Mouse (Mus musculus) Patski (cell line): ENCODE measurements around the gene Ces1e. TPM values are rescaled to one million over a fixed set of nuclear protein-coding genes. Genes with fewer than 3 reads are reported as not detected.

Experiments
- ATAC-seq: fragments of 100-300 bp; one replicate; pipeline ENCODE4 v1.8.0; 2021
- CTCF ChIA-PET: fragments of 350-600 bp; sonication (Branson Sonifier 250); formaldehyde crosslinking; loops from one replicate; lab custom pipeline; 2022; ENCODE audit warnings: inconsistent platforms; lab: Charles Lee
- POLR2A ChIA-PET: fragments of 350-600 bp; sonication (Branson Sonifier 250); formaldehyde crosslinking; loops from one replicate; lab custom pipeline; 2022; ENCODE audit warnings: antibody characterized with exemption, inconsistent platforms; lab: Charles Lee
- DNase-seq: peaks from one replicate; pipeline ENCODE4 v3.0.0-alpha.2; 2011; ENCODE audit warnings: low read depth, low spot score
- H3K27me3 ChIP-seq: fragments of 371-371 bp; one replicate; pipeline ENCODE4 v1.5.1; 2021
- CTCF ChIP-seq: fragments of 100-300 bp; IDR thresholded peaks from one replicate; pipeline ENCODE4 v1.5.1; 2021
- in situ Hi-C: fragments of 300-500 bp; cut with MboI; formaldehyde crosslinking; loops from 3 replicates; pipeline ENCODE4 v1.11.1; 2018; ENCODE audit warnings: low pct_unique_long_range_greater_than_20kb, mixed read lengths
- polyA plus RNA-seq: library from polyadenylated mRNA; unstranded; gene quantifications from one replicate; pipeline ENCODE4 v1.2.3, GENCODE M21; 2021

Gene Ces1e
- not detected for polyA plus RNA-seq

DNA sequence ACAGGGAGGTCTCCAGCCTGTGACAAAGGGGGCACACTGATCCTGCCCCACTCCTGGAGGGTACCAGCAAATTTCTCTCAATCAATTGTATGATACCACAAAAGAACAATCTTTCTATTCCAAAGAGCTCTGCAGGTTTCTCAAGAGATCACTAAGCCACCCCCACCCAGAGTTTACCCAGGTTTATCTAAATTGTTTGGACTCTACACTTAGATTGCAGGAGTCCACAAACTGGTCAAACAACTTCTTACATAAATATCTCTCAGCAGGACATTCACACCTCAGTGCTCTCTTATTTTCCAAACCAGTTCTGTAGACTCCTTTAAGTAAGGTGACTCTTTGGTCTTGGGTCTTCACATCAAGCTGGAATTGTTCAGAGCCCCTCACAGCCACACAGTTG is at the start of gene Ces1e:
TSS of gene Ces1e (minus strand) at position 174 of the 400 bp plus-strand sequence.
- in situ Hi-C loops = no loop called here
- DNase-seq (no peak), ATAC-seq (no peak)
- peaks cover 5% of the 10 kb centered on the region for H3K27me3 ChIP-seq
- CTCF ChIA-PET = no interaction called here
- POLR2A ChIA-PET = no interaction called here
- no peak for TF ChIP-seq CTCF

DNA sequence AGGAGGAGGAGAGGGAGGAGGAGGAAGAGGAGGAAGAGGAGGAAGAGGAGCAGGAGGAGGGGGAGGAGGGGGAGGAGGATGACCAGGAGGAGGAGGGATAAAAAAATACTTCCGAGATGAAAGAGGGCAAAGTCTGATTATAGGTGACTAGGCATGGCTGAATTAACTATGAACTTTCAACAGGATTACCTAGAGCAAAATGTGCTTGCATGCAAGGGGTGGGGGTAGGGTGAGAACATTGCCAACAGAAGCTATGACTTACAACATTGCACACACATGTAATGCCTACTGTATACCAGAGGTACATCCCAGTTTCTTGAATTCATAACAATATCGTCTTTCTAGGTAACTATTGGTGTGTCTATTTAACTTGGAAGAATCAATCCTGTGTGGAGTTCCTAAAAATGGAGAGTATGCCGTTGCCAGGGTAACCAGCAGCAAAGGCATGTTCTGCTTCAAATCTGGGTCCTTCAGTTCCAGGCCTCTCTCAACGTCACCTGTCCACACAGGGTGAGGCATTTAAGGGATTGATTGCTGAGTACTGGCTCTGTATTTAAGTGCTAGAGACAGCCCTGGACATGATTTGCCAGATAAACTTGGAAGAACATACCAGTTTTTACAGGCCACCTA is 48.9 kb upstream of the Ces1e start:
- H3K27me3 ChIP-seq = no peaks in the 10 kb centered on the region
- ATAC-seq (no peak), DNase-seq (no peak)
- ChIA-PET POLR2A (no interaction called here), CTCF (interaction anchor here (0.7 kb wide), 1 partner anchor 103 kb away, joined by 3 read pairs; no protein-coding TSS in a partner anchor)
- in situ Hi-C loops = no loop called here
- no peak for TF ChIP-seq CTCF

GRCm38 (mm10) chr8:93274609-93275008 is 45.2 kb upstream of the Ces1e start:
- ChIA-PET POLR2A (no interaction called here), CTCF (interaction anchor here (1.1 kb wide), 1 partner anchor 10 kb away, joined by 3 read pairs; no protein-coding TSS in a partner anchor)
- ATAC-seq (no peak), DNase-seq (no peak)
- in situ Hi-C loops = no loop called here
- TF ChIP-seq CTCF = no peak
- H3K27me3 ChIP-seq = no peaks in the 10 kb centered on the region

DNA sequence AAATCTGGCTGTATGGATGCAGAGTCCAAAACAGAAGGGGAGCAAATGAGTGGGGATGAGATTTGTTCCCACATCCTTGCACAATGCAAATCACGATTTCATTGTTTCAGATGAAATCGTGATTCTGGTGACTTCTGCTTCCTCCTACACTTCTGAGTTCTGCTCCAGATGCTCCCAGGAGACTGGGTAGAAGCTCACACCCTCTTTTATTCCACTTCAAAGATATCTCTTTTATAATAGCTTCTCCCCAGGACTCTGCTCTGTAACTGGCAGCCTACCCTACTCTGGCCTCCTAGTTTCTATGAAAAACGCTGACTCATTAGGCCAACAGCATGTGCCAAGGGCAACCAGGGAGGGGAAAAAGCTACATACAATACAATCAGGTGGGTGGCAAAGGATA is 43.9 kb upstream of the Ces1e start:
- POLR2A ChIA-PET = interaction anchor here (0.6 kb wide), 1 partner anchor 313 kb away, joined by 3 read pairs; the partner anchor contains the start of gene Slc6a2
- no peak for ATAC-seq
- no peak for TF ChIP-seq CTCF
- in situ Hi-C loops = no loop called here
- no peak for DNase-seq
- CTCF ChIA-PET = interaction anchor here (1.4 kb wide), 1 partner anchor 9 kb away, joined by 4 read pairs; no protein-coding TSS in a partner anchor
- H3K27me3 ChIP-seq = no peaks in the 10 kb centered on the region

GRCm38 (mm10) chr8:93272686-93273085 is 43.3 kb upstream of the Ces1e start:
- POLR2A ChIA-PET = no interaction called here

DNA sequence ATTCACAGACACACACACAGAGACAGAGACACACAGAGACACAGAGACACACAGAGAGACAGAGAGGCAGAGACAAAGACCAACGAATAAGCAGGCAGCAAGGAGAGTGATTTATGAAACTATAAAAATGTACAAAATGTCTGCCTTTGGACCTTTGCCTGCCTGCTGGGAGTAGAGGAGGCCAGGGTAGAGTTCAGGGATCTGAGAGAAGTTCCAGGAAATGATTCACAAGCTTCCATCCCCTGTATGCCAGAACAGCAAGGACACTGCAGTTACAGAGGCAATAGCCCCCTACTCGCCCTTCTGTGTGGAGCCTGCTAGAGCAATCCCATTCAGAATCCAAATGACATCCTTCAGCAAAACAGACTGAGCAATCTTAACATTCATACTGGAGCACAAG is 32.0 kb upstream of the Ces1e start:
- ChIA-PET CTCF (no interaction called here), POLR2A (no interaction called here)
- TF ChIP-seq CTCF = no peak
- in situ Hi-C loops = no loop called here
- H3K27me3 ChIP-seq = peaks cover 34% of the 10 kb centered on the region
- DNase-seq = no peak
- ATAC-seq = no peak

More at GRCm38 (mm10) chr8:93272686-93273085, 43.3 kb upstream of the Ces1e start:
- in situ Hi-C loops = no loop called here
- DNase-seq (no peak), ATAC-seq (no peak)
- TF ChIP-seq CTCF = no peak
- CTCF ChIA-PET = interaction anchor here (1.4 kb wide), 1 partner anchor 10 kb away, joined by 4 read pairs; no protein-coding TSS in a partner anchor
- no peaks in the 10 kb centered on the region for H3K27me3 ChIP-seq

DNA sequence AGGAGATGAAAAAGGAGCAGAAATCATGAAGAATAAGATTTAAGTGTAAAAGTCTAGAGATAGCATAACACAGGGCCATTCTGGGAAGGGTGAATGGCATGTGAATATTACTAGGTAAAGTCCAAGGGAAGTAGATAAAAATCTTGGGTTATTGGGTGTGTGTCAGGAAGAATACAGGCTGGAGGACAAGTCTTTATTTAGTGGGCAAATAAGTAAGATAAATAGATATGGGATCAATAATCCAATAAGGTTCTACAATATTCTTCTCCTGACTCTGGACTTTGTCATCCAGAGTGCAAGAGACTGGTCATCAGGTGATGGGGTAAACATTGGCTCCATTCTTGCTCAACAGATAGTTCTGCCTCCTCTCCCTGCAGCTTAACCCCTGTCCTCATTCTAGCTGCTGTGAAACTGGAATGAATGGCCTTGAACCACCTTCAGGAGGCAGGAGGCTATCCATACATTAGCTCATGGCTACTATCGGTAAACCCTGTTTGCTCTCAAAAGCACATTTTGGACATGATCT is 23.0 kb upstream of the Ces1e start:
- in situ Hi-C loops = no loop called here
- no peak for ATAC-seq
- H3K27me3 ChIP-seq = peaks cover 18% of the 10 kb centered on the region
- POLR2A ChIA-PET = no interaction called here
- TF ChIP-seq CTCF = no peak
- no peak for DNase-seq
- CTCF ChIA-PET = no interaction called here

DNA sequence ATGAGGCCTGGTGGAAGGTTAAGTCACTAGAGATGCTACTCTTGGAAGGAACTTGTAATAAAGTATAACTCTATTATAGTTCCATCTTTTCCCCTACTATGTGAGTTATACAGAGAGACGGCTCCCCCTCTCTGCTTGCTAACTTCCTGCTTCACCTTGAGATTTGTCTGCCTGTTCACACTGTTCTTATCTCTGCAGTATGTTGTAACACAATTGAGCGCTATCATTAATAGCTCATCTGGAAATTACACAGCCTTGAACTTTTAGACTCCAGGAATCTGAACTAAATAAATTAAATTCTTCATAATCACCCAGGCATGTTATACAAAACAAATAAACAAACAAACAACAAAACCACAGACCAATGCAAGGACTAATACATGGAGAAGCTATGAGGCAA is 16.6 kb upstream of the Ces1e start:
- no peak for TF ChIP-seq CTCF
- DNase-seq (no peak), ATAC-seq (no peak)
- peaks cover 15% of the 10 kb centered on the region for H3K27me3 ChIP-seq
- in situ Hi-C loops = no loop called here
- ChIA-PET POLR2A (no interaction called here), CTCF (no interaction called here)

DNA sequence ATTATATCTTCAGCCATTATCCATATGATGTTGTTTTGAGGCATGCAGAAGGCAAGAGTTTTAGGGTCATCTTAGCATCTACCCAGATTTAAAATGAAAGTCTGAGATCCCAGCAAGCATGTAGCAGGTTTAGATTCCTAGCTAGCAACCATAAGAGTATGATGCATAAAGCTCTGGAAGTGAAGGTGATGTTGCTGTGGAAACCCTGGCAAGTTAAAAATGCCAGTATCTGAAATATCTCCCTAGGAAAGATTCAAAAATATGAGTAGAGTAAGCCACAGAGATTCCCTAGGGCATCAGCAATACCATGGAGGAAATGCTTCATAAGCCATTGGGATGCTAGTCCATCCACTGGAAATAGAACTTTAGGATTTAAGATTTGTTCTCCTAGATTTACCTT is 10.5 kb upstream of the Ces1e start:
- POLR2A ChIA-PET = no interaction called here
- ATAC-seq = no peak
- in situ Hi-C loops = no loop called here
- peaks cover 3% of the 10 kb centered on the region for H3K27me3 ChIP-seq
- CTCF ChIA-PET = no interaction called here
- no peak for TF ChIP-seq CTCF
- no peak for DNase-seq

- DNase-seq = no peak
These were observed 6.3 kb upstream of the Ces1e start for GRCm38 (mm10) chr8:93235681-93236080.

DNA sequence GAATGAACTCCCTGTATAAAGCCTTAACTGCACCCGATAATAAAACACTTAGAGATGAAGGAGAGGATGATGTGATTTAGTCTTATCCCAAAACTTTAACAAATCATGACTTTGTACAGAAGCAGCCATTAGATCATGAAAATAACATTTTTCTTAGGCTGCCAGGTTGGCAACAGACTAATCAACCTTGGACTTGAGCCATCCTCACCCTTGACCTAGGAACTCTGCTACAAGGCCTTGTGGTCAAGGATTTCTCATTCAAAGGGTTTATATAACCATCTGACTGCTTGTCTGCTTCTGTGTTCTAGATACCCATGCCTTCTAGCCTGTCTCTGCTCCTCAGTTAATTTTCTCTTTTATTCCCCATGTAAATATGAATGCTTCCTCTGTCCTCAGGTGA is 5.3 kb upstream of the Ces1e start:
- no peak for TF ChIP-seq CTCF
- no peak for DNase-seq
- H3K27me3 ChIP-seq = peaks cover 5% of the 10 kb centered on the region
- in situ Hi-C loops = no loop called here
- CTCF ChIA-PET = no interaction called here
- POLR2A ChIA-PET = no interaction called here
- ATAC-seq = no peak

More at GRCm38 (mm10) chr8:93235681-93236080, 6.3 kb upstream of the Ces1e start:
- in situ Hi-C loops = no loop called here
- ChIA-PET CTCF (no interaction called here), POLR2A (no interaction called here)
- H3K27me3 ChIP-seq = peaks cover 2% of the 10 kb centered on the region
- TF ChIP-seq CTCF = no peak
- no peak for ATAC-seq
